Mouse (Mus musculus): ENCODE results near the gene Gm3646. TPM values are rescaled to one million over a fixed set of nuclear protein-coding genes. Genes with fewer than 3 reads are reported as not detected.

The Gm3646 gene
- polyA plus RNA-seq (2017; shearing (Covaris generic)): not detected

GRCm38 (mm10) chr1:39805243-39805979 lies at the start of gene Gm3646:
Gene Gm3646, minus strand, starts transcription at chr1:39805332.

Other genes starting within 250 kb of the Gm3646 start
- 25.3 TPM for gene Rnf149, start 227.9 kb downstream of the Gm3646 start, polyA plus RNA-seq (2017; shearing (Covaris generic))
- not detected for gene Creg2, start 153.9 kb downstream of the Gm3646 start, polyA plus RNA-seq (2017; shearing (Covaris generic))
- gene Rfx8, start 84.3 kb downstream of the Gm3646 start, polyA plus RNA-seq (2017; shearing (Covaris generic)): not detected
- gene Map4k4, start 95.6 kb upstream of the Gm3646 start, polyA plus RNA-seq (2017; shearing (Covaris generic)): 113 TPM

Data from effector memory CD4-positive, alpha-beta T cell, adult 5 months (primary cell).